Mouse (Mus musculus): ENCODE measurements around the gene Slc17a7.

Gene Slc17a7

DNA sequence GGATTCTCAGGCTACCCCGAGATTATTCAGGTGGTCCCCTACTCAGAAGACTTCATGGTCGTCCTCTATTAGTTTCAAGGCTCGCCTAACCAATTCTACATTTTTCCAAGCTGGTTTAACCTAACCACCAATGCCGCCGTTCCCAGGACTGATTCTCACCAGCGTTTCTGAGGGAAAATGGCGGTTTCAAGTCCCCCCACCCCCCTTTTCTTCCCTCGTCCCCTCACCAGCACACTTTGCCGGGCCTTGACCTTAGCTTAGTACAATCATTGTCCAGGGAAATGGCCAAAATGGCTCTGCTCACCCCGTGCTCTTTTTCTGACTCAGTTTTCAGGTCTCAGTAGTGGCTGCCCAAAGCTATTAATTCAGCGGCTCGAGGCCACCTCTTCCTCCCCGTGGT lies 11.6 kb downstream of the Slc17a7 start:
- DNase-seq (ENCODE audit: low read depth, low spot score) = no peak

DNA sequence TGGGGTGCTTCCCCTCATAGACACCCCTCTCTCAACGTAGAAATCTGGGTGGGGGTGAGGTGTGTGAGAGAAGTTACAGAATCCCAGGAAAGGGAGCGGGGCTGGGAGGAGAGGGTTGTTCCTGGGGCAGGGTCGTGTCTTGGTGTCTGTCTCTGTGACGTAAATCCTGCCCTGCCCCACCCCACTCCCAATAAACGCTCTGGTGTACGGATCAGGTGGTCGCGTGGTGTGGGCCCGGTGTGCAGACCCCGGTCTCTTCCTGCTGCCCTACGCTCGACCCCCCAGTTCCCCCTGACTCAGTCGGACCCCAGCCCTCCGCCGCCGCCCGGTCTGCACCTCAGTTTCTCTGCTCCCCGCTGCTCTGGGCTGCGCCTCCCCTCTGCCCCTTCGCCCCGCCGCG lies 12.2 kb downstream of the Slc17a7 start:
- DNase-seq (ENCODE audit: low read depth, low spot score) = no peak

- no peak for DNase-seq (ENCODE audit: low read depth, low spot score)
Measured at GRCm38 (mm10) chr7:45176356-45176755, 12.6 kb downstream of the Slc17a7 start.

- no peak for DNase-seq (ENCODE audit: low read depth, low spot score)
Measured at GRCm38 (mm10) chr7:45178550-45178949, 14.8 kb downstream of the Slc17a7 start.

GRCm38 (mm10) chr7:45179469-45179868 lies 15.7 kb downstream of the Slc17a7 start, which contains the start of gene Gfy:
TSS of gene Gfy (minus strand) at chr7:45179569.
- no peak for DNase-seq (ENCODE audit: low read depth, low spot score)

- no peak for DNase-seq (ENCODE audit: low read depth, low spot score)
Measured at GRCm38 (mm10) chr7:45180896-45181477, 17.2 kb downstream of the Slc17a7 start, which contains the start of gene Pth2. TSS of gene Pth2 (plus strand) at chr7:45180995.

- no peak for DNase-seq (ENCODE audit: low read depth, low spot score)
Measured at GRCm38 (mm10) chr7:45181540-45181939, 17.8 kb downstream of the Slc17a7 start.

DNA sequence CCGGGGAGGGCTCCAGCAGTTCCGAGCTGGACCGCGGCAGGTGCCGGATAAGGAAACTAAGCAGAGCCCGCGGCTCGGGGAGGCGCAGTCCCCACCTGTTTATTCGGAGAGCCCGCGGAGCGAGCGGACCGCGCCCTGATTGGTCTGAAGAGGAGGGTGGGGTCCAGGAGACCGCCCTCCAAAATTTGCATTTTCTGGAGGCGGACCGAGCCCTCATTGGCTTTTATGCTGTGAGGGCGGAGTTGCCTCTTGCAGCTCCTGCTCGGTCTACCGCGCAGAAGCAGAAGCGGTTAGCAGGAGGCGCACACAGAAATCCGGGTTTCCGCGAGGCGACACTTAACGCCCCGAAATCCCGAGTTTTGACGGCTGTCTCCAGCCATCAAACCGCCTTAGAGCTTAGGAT lies 18.5 kb downstream of the Slc17a7 start:
- peak; percentile 71 for DNase-seq (ENCODE audit: low read depth, low spot score)

DNA sequence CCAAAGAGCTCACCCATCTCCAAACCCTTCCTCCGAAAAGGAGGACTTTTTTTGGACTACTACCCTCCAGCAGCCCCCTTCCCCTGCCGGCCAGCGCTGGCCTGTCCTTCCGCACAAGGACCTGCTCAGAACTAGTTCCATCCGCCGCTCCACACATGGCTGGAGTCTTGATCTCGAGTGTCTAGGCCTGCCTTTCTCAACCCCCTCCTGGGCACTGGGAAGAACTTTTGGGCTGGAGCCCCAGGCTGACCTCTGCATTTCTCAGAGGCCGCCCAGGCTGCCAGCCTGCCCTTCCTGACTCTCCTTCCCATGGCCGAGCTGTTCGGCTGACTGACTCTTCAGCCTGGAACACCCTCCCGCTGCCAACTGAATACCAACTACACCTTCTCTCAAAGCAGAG lies 18.9 kb downstream of the Slc17a7 start:
- no peak for DNase-seq (ENCODE audit: low read depth, low spot score)

- no peak for DNase-seq (ENCODE audit: low read depth, low spot score)
Measured at GRCm38 (mm10) chr7:45183672-45184071, 19.9 kb downstream of the Slc17a7 start.

GRCm38 (mm10) chr7:45185921-45186320 lies 22.2 kb downstream of the Slc17a7 start:
- no peak for DNase-seq (ENCODE audit: low read depth, low spot score)

DNA sequence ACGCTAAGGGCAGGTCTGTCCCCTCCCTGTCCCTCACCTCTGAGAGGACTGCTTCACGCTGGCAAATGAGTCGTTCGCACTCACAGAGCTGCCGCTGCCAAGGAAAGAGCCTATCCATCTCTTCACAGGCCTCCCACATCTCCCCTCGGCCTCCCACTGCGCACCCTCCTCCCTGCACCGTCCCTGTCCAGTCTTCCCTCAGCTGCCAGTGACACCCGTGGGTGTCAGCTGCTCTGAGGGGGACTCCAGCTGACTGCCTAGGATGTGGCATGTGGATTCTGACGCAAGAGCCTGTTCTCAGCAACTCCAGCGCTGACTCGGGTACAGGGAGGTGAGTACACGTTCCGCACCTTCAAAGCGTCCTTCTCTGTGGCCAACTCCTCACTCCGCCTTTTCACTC lies 25.9 kb downstream of the Slc17a7 start:
- DNase-seq (ENCODE audit: low read depth, low spot score) = no peak

GRCm38 (mm10) chr7:45190186-45190585 lies 26.4 kb downstream of the Slc17a7 start:
- no peak for DNase-seq (ENCODE audit: low read depth, low spot score)

GRCm38 (mm10) chr7:45191161-45191560 lies 27.4 kb downstream of the Slc17a7 start:
- no peak for DNase-seq (ENCODE audit: low read depth, low spot score)

- DNase-seq (ENCODE audit: low read depth, low spot score) = no peak
Measured at GRCm38 (mm10) chr7:45191803-45192363, 28.1 kb downstream of the Slc17a7 start.

GRCm38 (mm10) chr7:45192585-45193310 lies 29.0 kb downstream of the Slc17a7 start:
- DNase-seq (ENCODE audit: low read depth, low spot score) = no peak

DNA sequence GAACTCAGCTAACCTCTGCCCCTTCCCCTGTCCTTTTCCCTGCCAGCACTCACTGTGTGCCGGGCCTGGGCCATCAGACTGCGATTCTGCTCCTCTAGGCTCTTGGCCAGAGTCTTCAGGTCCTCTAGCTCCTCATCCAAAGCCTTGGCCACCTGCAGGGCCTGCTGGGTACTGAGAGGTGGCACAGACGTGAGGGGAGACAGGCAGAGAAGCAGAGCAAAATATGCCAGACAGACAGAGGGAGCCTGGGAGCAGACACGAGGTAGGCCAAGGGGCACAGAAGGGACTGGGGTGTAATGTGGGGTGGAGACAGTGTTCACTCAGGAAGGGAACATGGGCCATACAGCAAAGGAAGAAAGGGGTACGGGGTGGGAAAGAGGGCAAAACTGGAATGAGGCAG lies 29.7 kb downstream of the Slc17a7 start:
- DNase-seq (ENCODE audit: low read depth, low spot score) = no peak

DNA sequence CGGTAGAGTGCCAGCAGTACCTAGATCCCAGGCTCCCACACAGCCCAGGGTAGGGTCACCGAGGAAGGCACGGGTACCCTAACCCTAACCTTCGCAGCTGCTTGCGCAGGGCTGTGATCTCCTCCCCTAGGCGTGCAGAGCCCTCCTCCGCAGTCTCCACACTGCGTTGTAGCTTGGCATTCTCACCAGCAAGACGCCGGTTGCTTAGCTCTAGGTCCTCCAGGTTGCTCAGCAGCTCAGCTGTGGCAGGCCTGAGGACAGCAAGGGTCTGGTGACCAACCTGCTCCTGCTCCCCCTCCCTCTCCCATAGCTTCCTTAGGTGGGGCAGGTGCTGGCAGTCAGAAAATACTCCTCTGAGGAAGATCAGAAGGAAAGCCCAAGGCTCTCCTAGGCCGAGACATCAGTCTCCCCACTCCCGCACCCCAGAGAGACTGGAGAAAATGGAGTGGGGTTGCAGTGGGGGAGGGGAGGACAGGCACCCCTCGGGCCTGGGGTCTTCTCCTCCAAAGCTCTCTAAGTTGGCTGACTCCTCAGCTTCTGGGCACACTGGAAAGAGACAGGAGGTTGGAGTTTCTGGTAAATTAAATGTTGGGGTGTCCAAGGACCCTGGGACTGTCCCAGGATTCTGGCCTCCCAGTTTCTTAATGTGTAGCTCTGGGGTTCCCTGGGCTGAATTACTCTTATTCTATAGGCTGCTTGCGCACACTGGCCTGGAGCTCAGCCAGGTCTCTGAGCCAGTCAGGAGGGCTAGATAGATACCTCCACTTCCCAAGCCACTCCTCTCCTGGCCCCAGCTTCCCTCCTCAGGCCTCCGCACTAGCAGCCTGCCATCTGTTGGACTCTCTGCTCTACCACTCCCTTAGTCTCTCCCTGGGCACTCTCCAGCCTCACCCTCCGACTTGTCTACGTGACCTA lies 30.4 kb downstream of the Slc17a7 start:
- no peak for DNase-seq (ENCODE audit: low read depth, low spot score)

- no peak for DNase-seq (ENCODE audit: low read depth, low spot score)
Measured at GRCm38 (mm10) chr7:45195341-45196175, 31.8 kb downstream of the Slc17a7 start.

DNA sequence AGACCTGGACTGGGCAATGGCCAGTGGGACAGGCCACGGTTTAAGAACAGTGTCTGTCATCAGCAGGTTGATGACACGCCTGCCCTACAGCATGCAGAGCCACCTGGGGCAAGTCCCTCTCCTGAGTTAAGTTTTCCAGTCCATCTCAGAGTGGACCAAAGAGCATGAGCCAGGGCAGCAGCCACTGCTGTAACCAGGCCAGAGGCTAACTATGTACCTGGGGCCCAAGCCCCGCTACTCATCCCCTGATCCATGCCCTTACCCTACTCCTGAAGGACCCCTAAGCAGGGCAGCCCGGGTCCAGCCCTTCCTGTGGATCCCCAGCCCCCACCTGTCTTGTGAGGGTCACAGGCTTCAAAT lies 32.4 kb downstream of the Slc17a7 start:
- DNase-seq (ENCODE audit: low read depth, low spot score) = no peak

DNA sequence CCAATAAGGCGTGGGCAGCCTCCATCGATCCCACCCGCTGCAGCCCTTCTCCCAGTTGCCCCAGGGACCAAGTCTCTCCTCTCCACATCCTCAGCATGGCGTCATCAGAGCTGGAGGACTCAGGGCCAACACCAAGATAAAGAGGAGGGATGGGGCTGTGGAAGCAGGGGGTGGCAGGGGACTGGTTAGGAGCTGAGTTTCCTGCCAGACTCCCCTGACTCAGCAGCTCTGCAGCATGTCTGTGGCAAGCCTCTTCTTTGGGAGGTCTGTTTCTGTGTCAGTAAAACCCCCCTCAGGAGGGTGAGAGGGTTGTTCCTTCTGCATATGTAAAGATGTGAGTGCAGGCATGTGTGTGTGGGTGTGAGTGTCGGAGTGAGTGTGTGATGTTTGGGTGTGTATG lies 33.2 kb downstream of the Slc17a7 start:
- no peak for DNase-seq (ENCODE audit: low read depth, low spot score)

Data from c-Kit-negative CD71-positive TER-119-positive erythroid progenitor cells, embryonic 14.5 days (primary cell).